In the genomic region with DNA sequence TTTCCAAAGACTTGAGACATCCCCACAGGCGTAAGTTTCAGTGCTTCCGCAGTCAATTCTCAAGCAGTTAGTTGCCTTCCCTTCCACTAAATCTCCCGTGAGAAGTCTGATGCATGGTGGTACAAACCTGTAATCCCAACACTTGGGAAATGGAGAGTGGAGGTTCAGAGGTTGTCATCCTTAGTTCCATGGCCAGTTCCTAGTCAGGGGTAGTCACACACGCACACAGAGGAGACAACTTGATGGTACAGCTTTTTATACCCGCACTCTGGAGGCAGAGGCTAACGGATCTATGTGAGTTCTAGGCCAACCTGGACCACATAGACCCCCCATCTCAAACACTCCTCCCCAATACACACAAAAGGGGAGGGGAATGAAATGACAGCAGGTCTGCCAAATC, we compare ENCODE assay signal across 8 mouse cellular contexts. TPM values are rescaled to one million over a fixed set of nuclear protein-coding genes. Genes with fewer than 3 reads are reported as not detected.
A peak's percentile ranks its signal among the peaks of the same experiment; 100 is the strongest.
DNase-seq lines count a peak whose midpoint lies in the region; ATAC-seq and TF ChIP-seq lines count a peak whose summit lies in the region.

No protein-coding gene starts in this region.

- peak overlapping the region; percentile 79 for H3K4me3 ChIP-seq in left cerebral cortex, adult 2 months
- H3K4me3 ChIP-seq in embryonic facial prominence, embryonic 14.5 days (ENCODE audit: low read depth, low read length): peak overlapping the region; percentile 88
- H3K4me3 ChIP-seq in limb, embryonic 10.5 days: peak overlapping the region; percentile 88
- peak overlapping the region; percentile 89 for H3K4me3 ChIP-seq in neural tube, embryonic 14.5 days (ENCODE audit: low read depth, low read length)

- peaks cover 39% of the 10 kb centered on the region for H3K4me1 ChIP-seq in embryonic facial prominence, embryonic 14.5 days (ENCODE audit: control insufficient read depth, insufficient read depth, low read length)
- peaks cover 48% of the 10 kb centered on the region for H3K4me1 ChIP-seq in limb, embryonic 10.5 days
- H3K4me1 ChIP-seq in neural tube, embryonic 14.5 days (ENCODE audit: control insufficient read depth, insufficient read depth, low read length): peaks cover 48% of the 10 kb centered on the region

- no peak for TF ChIP-seq CTCF in left cerebral cortex, adult 2 months (IDR thresholded peaks at IDR 0.05)

- WGBS in embryonic facial prominence, embryonic 14.5 days: 15% methylated on average over 6 of the region's 6 CpGs
- 15% methylated on average over 6 of the region's 6 CpGs for WGBS in limb, embryonic 10.5 days
- WGBS in neural tube, embryonic 14.5 days: 21% methylated on average over 6 of the region's 6 CpGs

- ATAC-seq in embryonic facial prominence, embryonic 14.5 days (ENCODE audit: low read depth): no peak
- no peak for ATAC-seq in neural tube, embryonic 14.5 days (ENCODE audit: low read depth)

- no peaks in the 10 kb centered on the region for H3K27me3 ChIP-seq in embryonic facial prominence, embryonic 14.5 days (replicated peaks; ENCODE audit: control insufficient read depth, insufficient read depth, low read length)
- no peaks in the 10 kb centered on the region for H3K27me3 ChIP-seq in limb, embryonic 10.5 days (ENCODE audit: low read depth, poor library complexity, severe bottlenecking)
- no peaks in the 10 kb centered on the region for H3K27me3 ChIP-seq in neural tube, embryonic 14.5 days (ENCODE audit: control insufficient read depth, insufficient read depth, low read length)

- H3K9ac ChIP-seq in embryonic facial prominence, embryonic 14.5 days (ENCODE audit: low read depth, low read length): peak overlapping the region; percentile 85
- H3K9ac ChIP-seq in neural tube, embryonic 14.5 days (replicated peaks; ENCODE audit: low read depth, low read length): peak overlapping the region; percentile 86

- peak overlapping the region; percentile 93 for H3K27ac ChIP-seq in left cerebral cortex, adult 2 months
- peak overlapping the region; percentile 92 for H3K27ac ChIP-seq in embryonic facial prominence, embryonic 14.5 days (replicated peaks; ENCODE audit: low read depth, low read length)
- peak overlapping the region; percentile 92 for H3K27ac ChIP-seq in limb, embryonic 10.5 days
- peak overlapping the region; percentile 83 for H3K27ac ChIP-seq in neural tube, embryonic 14.5 days (ENCODE audit: low read depth, low read length)

- intact Hi-C loops in left cerebral cortex, adult 2 months (cut with DNase I): loop anchor here (1.0 to 2.0 kb wide), 2 partner anchors 29 to 62 kb away; partner anchors contain the start of genes Egln2 and Numbl
- intact Hi-C loops in left cerebral cortex, postnatal 10 days (cut with DNase I): no loop called here

- no peak for DNase-seq in left cerebral cortex, adult 2 months (ENCODE audit: extremely low spot score in 1 of 2, low spot score in 2 of 2)
- DNase-seq in left cerebral cortex, postnatal 10 days (ENCODE audit: extremely low spot score in 1 of 2, low spot score in 2 of 2): no peak
- DNase-seq in embryonic facial prominence, embryonic 14.5 days (ENCODE audit: low spot score): no peak
- no peak for DNase-seq in limb, embryonic 10.5 days (ENCODE audit: low spot score)
- DNase-seq in frontal cortex, postnatal 14 days (ENCODE audit: low spot score in 2 of 2): no peak
- no peak for DNase-seq in adrenal gland, adult (ENCODE audit: inconsistent age in 2 of 2, low spot score in 1 of 2)
- DNase-seq in gastrocnemius, adult 8-10 months (ENCODE audit: low spot score in 2 of 2): no peak

- no peaks in the 10 kb centered on the region for H3K9me3 ChIP-seq in embryonic facial prominence, embryonic 14.5 days (ENCODE audit: control insufficient read depth, low read length)
- no peaks in the 10 kb centered on the region for H3K9me3 ChIP-seq in limb, embryonic 10.5 days (replicated peaks)
- H3K9me3 ChIP-seq in neural tube, embryonic 14.5 days (ENCODE audit: control insufficient read depth, low read length): no peaks in the 10 kb centered on the region

- H3K4me2 ChIP-seq in embryonic facial prominence, embryonic 14.5 days (ENCODE audit: low read depth, low read length): peak overlapping the region; percentile 89
- H3K4me2 ChIP-seq in neural tube, embryonic 14.5 days (ENCODE audit: low read depth, low read length): peak overlapping the region; percentile 87

- no peaks in the 10 kb centered on the region; the same call in 1 of the 2 replicates for H3K36me3 ChIP-seq in embryonic facial prominence, embryonic 14.5 days (ENCODE audit: control insufficient read depth, insufficient read depth, low read length)
- H3K36me3 ChIP-seq in limb, embryonic 10.5 days: no peaks in the 10 kb centered on the region
- no peaks in the 10 kb centered on the region for H3K36me3 ChIP-seq in neural tube, embryonic 14.5 days (ENCODE audit: control insufficient read depth, insufficient read depth, low read length)

RNA-seq across cellular contexts. Expression of gene Itpkc, which starts 0.4 kb away (rescaled TPM):
- 10 to 100 TPM; 11.7 to 12.6 TPM for total RNA-seq in left cerebral cortex, adult 2 months (2021)
- 1 to 10 TPM; 7.6 to 8.7 TPM for total RNA-seq in left cerebral cortex, postnatal 10 days (2021)
- polyA plus RNA-seq in embryonic facial prominence, embryonic 14.5 days (2014; fragmentation: Nextera tagmentation; extraction: Ambion mirVana): 8.1 and 8.7 TPM in 2 replicates
- 7.2 and 7.9 TPM in 2 replicates for polyA plus RNA-seq in limb, embryonic 10.5 days (2016; fragmentation: Nextera tagmentation; extraction: Ambion mirVana)
- polyA plus RNA-seq in neural tube, embryonic 14.5 days (2014; fragmentation: Nextera tagmentation; extraction: Ambion mirVana): 6.6 and 7.2 TPM in 2 replicates
- total RNA-seq in gastrocnemius, adult 8-10 months (2022): 1 to 10 TPM; 3.5 to 4.6 (median 3.7) TPM

RNA-seq across cellular contexts. Expression of gene Coq8b, which starts 4.0 kb away (rescaled TPM):
- 10 to 100 TPM; 35.4 to 36.2 TPM for total RNA-seq in left cerebral cortex, adult 2 months (2021)
- 10 to 100 TPM; 28.3 TPM for total RNA-seq in left cerebral cortex, postnatal 10 days (2021)
- 16.8 and 18.2 TPM in 2 replicates for polyA plus RNA-seq in embryonic facial prominence, embryonic 14.5 days (2014; fragmentation: Nextera tagmentation; extraction: Ambion mirVana)
- 16.3 and 16.4 TPM in 2 replicates for polyA plus RNA-seq in limb, embryonic 10.5 days (2016; fragmentation: Nextera tagmentation; extraction: Ambion mirVana)
- 16.7 and 20.9 TPM in 2 replicates for polyA plus RNA-seq in neural tube, embryonic 14.5 days (2014; fragmentation: Nextera tagmentation; extraction: Ambion mirVana)
- total RNA-seq in gastrocnemius, adult 8-10 months (2022): 1 to 10 TPM; 2.6 to 3.3 (median 3.0) TPM

RNA-seq across cellular contexts. Expression of gene Numbl, which starts 29.4 kb away (rescaled TPM):
- 100 to 1,000 TPM; 117 to 135 TPM for total RNA-seq in left cerebral cortex, adult 2 months (2021)
- 100 to 1,000 TPM; 117 to 126 TPM for total RNA-seq in left cerebral cortex, postnatal 10 days (2021)
- 25.1 and 28.4 TPM in 2 replicates for polyA plus RNA-seq in embryonic facial prominence, embryonic 14.5 days (2014; fragmentation: Nextera tagmentation; extraction: Ambion mirVana)
- polyA plus RNA-seq in limb, embryonic 10.5 days (2016; fragmentation: Nextera tagmentation; extraction: Ambion mirVana): 7.9 and 10.4 TPM in 2 replicates
- polyA plus RNA-seq in neural tube, embryonic 14.5 days (2014; fragmentation: Nextera tagmentation; extraction: Ambion mirVana): 22.6 and 27.9 TPM in 2 replicates
- 1 to 10 TPM; 1.5 to 3.4 (median 2.2) TPM for total RNA-seq in gastrocnemius, adult 8-10 months (2022)

RNA-seq across cellular contexts. Expression of gene Snrpa, which starts 32.8 kb away (rescaled TPM):
- total RNA-seq in left cerebral cortex, adult 2 months (2021): 10 to 100 TPM; 85.1 to 86.5 TPM
- 10 to 100 TPM; 83.9 to 84.3 TPM for total RNA-seq in left cerebral cortex, postnatal 10 days (2021)
- polyA plus RNA-seq in embryonic facial prominence, embryonic 14.5 days (2014; fragmentation: Nextera tagmentation; extraction: Ambion mirVana): 187 and 232 TPM in 2 replicates
- 415 and 452 TPM in 2 replicates for polyA plus RNA-seq in limb, embryonic 10.5 days (2016; fragmentation: Nextera tagmentation; extraction: Ambion mirVana)
- polyA plus RNA-seq in neural tube, embryonic 14.5 days (2014; fragmentation: Nextera tagmentation; extraction: Ambion mirVana): 197 and 207 TPM in 2 replicates
- 10 to 100 TPM; 27.9 to 32.9 (median 31.6) TPM for total RNA-seq in gastrocnemius, adult 8-10 months (2022)

RNA-seq across cellular contexts. Expression of gene BC024978, which starts 33.3 kb away (rescaled TPM):
- total RNA-seq in left cerebral cortex, adult 2 months (2021): 10 to 100 TPM; 21.6 to 26.1 TPM
- 10 to 100 TPM; 19.7 to 21.5 TPM for total RNA-seq in left cerebral cortex, postnatal 10 days (2021)
- polyA plus RNA-seq in embryonic facial prominence, embryonic 14.5 days (2014; fragmentation: Nextera tagmentation; extraction: Ambion mirVana): 3.0 and 3.6 TPM in 2 replicates
- polyA plus RNA-seq in limb, embryonic 10.5 days (2016; fragmentation: Nextera tagmentation; extraction: Ambion mirVana): 3.6 and 4.5 TPM in 2 replicates
- polyA plus RNA-seq in neural tube, embryonic 14.5 days (2014; fragmentation: Nextera tagmentation; extraction: Ambion mirVana): 3.6 TPM in 2 replicates
- total RNA-seq in gastrocnemius, adult 8-10 months (2022): 10 to 100 TPM; 13.2 to 20.5 (median 15.1) TPM

Comparison
In these comparisons a context has a peak if more than half of its experiments do, and no peak if none do; other contexts are left out.
1. RNA of gene Coq8b, which starts 4.0 kb away (total RNA-seq): 35.4 to 36.2 TPM in left cerebral cortex, adult 2 months and 28.3 TPM in left cerebral cortex, postnatal 10 days; 2.6 to 3.3 TPM in gastrocnemius, adult 8-10 months; every median in the first group is over 4 times any median in the second.
2. RNA of gene Numbl, which starts 29.4 kb away (total RNA-seq): 117 to 135 TPM in left cerebral cortex, adult 2 months and 117 to 126 TPM in left cerebral cortex, postnatal 10 days; 1.5 to 3.4 TPM in gastrocnemius, adult 8-10 months; every median in the first group is over 10 times any median in the second.
3. Peak in every context shown above with its lines, with median percentiles within 50 percentile points of each other: H3K27ac ChIP-seq and H3K4me3 ChIP-seq.